Mouse (Mus musculus) bone marrow macrophage, adult 2 months (primary cell): ENCODE measurements around the gene Acvrl1. TPM values are rescaled to one million over a fixed set of nuclear protein-coding genes. Genes with fewer than 3 reads are reported as not detected.

ENCODE experiments used
- H3K27ac ChIP-seq: 2 replicates; pipeline ENCODE4 v1.5.1; 2012; ENCODE audit warnings: low read depth, low read length; ENCODE audit not compliant: insufficient read depth
- H3K4me1 ChIP-seq: 2 replicates; pipeline ENCODE4 v1.6.1; 2012; ENCODE audit warnings: low read length; ENCODE audit not compliant: control insufficient read depth, insufficient read depth
- H3K4me3 ChIP-seq: 2 replicates; pipeline ENCODE4 v1.5.1; 2012; ENCODE audit warnings: mild to moderate bottlenecking, low read length, moderate library complexity; ENCODE audit not compliant: insufficient read depth
- CTCF ChIP-seq: IDR thresholded peaks from 2 replicates; pipeline ENCODE4 v1.5.1; 2012; ENCODE audit warnings: low read depth, mild to moderate bottlenecking, low read length, moderate library complexity
- POLR2A ChIP-seq: IDR thresholded peaks from 2 replicates; pipeline ENCODE4 v1.6.1; 2012; ENCODE audit warnings: mild to moderate bottlenecking, low read depth, low read length, borderline replicate concordance
- polyA plus RNA-seq: library from polyadenylated mRNA; stranded (reverse); fragments of >200 nt; gene quantifications from 2 replicates; pipeline ENCODE4 v1.2.4, GENCODE M21; 2012; ENCODE audit not compliant: missing spikeins, insufficient read depth, insufficient read length

The Acvrl1 gene
- polyA plus RNA-seq: 26.6 and 29.8 TPM in 2 replicates

DNA sequence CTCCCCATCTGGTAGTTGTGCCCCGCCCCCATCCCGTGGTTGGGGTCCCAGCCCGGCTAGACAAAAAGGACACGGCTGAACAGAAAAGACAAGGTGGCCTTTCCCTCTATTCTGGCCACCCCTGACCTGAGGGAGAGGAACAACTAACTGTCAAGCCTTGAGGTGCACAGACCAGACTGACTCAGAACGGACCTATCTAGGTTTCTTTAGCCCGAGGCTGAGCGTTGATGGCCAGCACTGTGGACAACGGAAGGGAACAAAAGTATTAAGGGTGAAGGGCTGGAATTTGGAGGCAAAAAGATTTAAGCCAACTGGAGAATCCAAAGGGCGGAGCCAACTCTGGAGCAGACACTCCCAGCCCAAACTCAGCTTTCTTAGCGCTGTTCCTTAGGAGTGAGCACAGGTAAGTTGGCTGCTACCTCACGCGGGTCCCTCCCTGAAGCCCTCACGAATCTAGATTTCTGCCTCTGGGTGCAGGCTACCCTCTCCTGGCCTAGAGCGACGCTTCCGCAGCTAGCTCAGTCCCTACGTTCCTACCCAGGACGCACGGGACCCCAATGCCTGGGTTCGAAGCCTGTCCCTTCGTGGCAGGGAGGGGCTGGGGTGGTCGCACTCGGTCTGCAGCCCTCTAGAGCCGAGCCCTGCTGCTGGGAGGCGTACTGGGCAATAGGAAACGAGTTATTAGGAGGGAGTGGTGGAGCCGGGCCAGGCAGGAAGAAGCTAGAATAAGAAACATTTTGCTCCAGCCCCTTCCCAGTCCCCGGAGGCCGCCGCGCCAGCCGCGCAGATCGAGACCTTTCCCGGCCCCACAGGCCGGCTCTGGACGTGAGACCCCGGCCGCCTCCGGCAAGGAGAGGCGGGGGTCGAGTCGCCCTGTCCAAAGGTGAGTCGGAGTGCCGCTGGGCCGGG lies at the start of gene Acvrl1:
Gene Acvrl1 (plus strand): TSS at position 342 of the 909 bp plus-strand sequence.
- Histone ChIP-seq H3K4me1 (peaks cover 18% of the 10 kb centered on the region), H3K27ac (no peak within 1 kb of the TSS), H3K4me3 (peak within 1 kb of the TSS; percentile 22)
- no peak for TF ChIP-seq CTCF
- TF ChIP-seq POLR2A: no peak

DNA sequence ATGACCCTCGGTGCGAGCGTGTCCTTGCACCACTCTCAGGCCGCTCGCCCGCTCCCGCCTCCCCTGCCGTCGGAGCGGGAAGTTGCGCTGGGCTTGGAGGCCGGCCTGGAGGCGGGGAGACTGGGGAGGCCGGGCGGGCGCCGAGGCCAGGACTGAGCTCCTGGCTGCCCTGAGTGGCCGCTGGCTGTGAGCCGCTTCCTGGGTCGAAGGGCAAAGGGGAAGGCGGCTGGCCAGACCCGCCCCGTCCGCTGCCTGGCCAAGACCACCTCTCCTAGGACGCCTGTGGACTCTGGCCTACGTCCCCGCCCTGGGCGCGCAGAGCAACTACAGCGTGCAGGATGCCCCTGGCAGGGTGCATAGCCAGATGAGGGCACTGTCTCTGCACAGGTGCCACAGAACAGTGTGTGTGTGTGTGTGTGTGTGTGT lies 49.6 kb upstream of the Acvrl1 start:
- Histone ChIP-seq H3K4me1 (peaks cover 24% of the 10 kb centered on the region), H3K4me3 (peak overlapping the region; percentile 66), H3K27ac (peak overlapping the region; percentile 88)
- no peak for TF ChIP-seq POLR2A
- TF ChIP-seq CTCF: no peak

DNA sequence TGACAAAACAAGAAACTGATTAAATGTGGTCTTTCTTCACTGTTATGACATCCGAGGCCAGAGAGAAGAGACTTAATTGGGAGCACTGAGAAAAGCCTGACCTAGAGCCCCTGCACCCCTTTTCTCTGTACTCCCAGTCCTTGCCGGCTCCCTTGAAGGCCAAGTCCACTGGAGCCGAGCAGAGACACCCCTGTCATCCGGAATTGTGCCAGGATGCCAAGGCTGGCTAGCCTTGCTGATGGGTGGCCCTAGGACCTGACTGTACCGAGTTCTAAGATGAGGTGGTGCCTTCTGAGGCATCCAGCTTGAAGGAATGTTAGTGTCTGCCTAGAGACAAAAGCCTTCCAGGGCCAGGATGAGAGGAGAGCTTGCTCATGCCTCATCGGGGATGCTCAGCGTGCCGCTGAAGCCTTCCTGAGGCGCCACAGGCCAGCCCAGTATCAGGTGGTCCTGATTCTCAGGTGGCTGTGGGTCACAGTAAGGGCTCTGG lies 48.2 kb upstream of the Acvrl1 start:
- Histone ChIP-seq H3K4me3 (no peak overlapping the region), H3K27ac (no peak overlapping the region), H3K4me1 (peaks cover 29% of the 10 kb centered on the region)
- TF ChIP-seq CTCF (no peak), POLR2A (no peak)

DNA sequence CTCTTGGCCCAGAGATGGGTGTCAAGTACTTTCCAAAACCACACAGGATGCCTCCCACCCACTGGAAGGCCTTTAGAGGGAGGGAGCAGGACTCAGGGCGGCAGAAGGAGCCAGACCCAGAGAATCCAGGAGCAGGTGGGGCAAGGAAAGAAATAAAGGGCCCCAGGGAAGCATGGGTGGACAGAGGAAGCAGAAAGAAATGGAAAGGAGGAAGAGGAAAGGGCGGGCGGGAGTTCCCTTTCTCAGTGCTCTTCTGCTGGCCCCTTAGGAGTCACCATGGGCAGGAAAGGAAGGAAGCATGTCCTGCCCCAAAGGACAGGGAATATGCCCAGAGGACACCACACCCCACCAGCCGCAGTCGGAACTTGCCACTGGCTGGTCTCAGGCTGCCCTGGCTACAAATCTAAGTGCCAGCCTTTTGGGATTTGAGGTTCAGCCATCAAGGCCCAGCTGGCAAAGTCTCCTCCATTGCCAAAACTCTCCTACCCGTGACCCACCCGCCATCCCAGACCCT lies 47.2 kb upstream of the Acvrl1 start:
- H3K4me1 ChIP-seq: peaks cover 29% of the 10 kb centered on the region
- H3K4me3 ChIP-seq: no peak overlapping the region
- H3K27ac ChIP-seq: no peak overlapping the region
- TF ChIP-seq POLR2A (no peak), CTCF (no peak)

DNA sequence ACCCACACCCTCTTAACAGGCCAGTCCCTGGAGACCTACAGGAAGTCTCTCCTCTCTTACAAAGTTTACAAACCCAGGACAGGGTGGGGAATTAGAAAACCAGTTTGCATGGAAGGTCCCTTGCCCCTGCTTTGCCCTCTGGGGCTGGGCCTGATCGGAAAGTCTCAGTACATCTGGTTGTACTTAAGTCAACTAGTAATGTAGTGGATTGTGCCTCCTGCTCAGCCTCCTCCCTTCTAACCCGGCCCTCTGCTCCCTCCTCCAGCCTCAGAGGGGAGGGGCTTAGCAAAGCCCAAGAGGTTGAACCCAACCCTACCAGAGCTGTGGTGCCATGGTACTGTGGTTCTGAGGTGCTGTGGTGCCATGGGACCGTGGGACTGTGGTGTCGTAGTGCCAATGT lies 46.1 kb upstream of the Acvrl1 start:
- H3K4me3 ChIP-seq: no peak overlapping the region
- H3K4me1 ChIP-seq: peaks cover 38% of the 10 kb centered on the region
- no peak overlapping the region for H3K27ac ChIP-seq
- no peak for TF ChIP-seq POLR2A
- TF ChIP-seq CTCF: no peak

DNA sequence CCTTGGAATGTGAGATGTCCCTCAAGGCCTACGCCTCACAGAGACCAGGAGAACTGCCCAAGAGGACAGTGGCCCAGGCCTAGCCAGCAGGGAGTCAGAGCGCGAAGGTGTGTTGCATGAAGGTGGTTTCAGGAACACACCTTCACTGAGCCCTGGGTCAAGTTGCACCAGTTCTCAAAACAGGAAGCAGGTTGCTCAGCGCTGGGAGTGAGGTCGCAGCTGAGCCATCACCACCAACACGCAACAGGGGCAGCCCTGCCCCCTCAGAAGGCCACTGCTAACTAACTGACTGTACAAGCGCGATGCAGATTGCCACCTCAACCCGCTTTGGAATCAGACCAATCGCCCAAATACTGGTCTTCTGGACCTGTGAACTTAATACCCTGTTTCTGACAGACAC lies 43.8 kb upstream of the Acvrl1 start:
- H3K27ac ChIP-seq: no peak overlapping the region
- TF ChIP-seq CTCF: no peak
- no peak for TF ChIP-seq POLR2A
- H3K4me3 ChIP-seq: no peak overlapping the region
- H3K4me1 ChIP-seq: peaks cover 41% of the 10 kb centered on the region

DNA sequence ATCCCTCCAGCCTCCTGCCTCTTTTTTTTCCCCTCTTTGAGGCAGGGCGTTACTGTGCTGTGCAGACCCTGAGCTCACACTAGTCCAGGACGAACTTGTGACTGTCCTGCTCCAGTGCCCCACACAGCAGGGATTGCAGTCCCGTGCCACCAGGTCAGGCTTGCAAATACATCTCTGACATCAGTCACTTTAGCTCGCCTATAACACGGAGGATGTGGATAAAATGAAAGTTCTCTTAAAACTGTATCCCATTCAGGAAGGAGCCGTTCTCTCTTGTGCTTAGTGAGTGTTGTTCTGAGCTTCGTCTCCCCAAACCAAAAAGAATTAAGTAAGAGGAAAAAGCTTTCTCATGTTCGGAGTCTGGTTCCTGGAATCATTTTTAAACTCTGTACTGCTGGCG lies 41.9 kb upstream of the Acvrl1 start:
- Histone ChIP-seq H3K4me3 (no peak overlapping the region), H3K27ac (no peak overlapping the region), H3K4me1 (peaks cover 34% of the 10 kb centered on the region)
- TF ChIP-seq CTCF: no peak
- TF ChIP-seq POLR2A: no peak

DNA sequence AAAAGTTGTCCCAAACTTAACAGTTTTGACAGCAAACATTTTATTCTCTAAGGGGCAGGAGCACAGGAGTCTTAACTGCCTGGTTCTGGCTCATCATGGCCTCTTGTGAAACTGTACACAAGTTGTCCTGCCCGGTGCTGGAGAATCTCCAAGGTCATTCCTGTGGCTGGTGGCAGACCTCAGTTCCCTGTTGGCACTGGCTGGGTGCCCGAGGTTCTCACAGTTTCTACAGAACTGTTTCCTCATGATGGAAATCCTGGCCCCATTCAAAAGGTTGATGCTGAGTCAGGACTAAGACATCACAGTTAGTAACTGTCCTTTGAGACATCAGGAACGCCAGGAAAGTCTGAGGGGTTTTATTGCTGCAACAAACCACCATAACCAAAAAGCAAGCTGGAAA lies 41.4 kb upstream of the Acvrl1 start:
- TF ChIP-seq CTCF (no peak), POLR2A (no peak)
- H3K4me1 ChIP-seq: peaks cover 33% of the 10 kb centered on the region
- H3K27ac ChIP-seq: no peak overlapping the region
- no peak overlapping the region for H3K4me3 ChIP-seq

DNA sequence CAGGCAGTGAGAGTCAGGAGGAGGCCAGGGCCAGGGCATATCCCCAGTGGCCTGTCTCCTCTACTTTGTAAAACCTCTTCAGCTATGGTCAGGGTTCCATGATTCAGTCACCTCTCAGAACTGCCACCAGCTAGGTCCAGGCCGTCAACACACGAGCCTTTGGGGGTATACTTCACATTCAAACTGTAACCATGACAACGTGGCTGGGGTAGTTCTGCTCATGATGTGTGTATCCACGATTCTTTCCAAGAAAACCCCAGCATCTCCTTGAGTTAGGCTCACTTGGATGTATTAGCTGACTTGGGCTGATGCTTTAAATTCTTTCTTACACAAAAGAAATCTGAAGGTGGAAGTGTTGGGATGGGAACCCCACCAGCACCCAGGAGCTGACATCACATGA lies 40.0 kb upstream of the Acvrl1 start:
- TF ChIP-seq CTCF (no peak), POLR2A (no peak)
- Histone ChIP-seq H3K4me3 (no peak overlapping the region), H3K4me1 (peaks cover 31% of the 10 kb centered on the region), H3K27ac (no peak overlapping the region)

DNA sequence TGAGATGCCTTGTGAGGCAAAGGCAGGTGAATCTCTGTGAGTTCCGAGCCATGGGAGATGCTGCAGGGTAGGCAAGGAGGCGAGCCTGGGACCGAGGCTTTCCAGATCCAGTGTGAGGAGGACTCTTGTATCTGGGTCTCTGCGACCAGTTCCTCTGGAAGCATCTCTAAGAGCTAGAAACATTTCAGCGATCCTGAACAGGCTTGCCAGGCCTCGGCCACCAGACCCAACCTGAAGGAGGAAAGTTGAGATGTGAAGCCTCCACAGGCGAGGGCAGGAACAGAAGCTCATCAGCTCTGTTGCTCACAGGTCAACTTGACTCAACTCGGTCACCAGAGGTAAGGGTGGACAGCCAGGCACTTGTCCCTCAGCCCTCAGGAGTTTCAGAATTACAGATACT lies 36.8 kb upstream of the Acvrl1 start:
- TF ChIP-seq POLR2A (no peak), CTCF (no peak)

More for the DNA sequence above, 36.8 kb upstream of the Acvrl1 start:
- Histone ChIP-seq H3K27ac (no peak overlapping the region), H3K4me1 (peaks cover 25% of the 10 kb centered on the region), H3K4me3 (no peak overlapping the region)
